Mouse (Mus musculus): ENCODE data around the gene Mfsd4b1.

- TF ChIP-seq ETS1 (IDR thresholded peaks at IDR 0.05; ENCODE audit: low read depth, low read length) (no peak), GABPA (IDR thresholded peaks at IDR 0.05; ENCODE audit: low read depth, low read length) (no peak), CTCF (IDR thresholded peaks at IDR 0.05 in 2 of 3, conservative IDR thresholded peaks at IDR 0.05 in 1 of 3; ENCODE audit: control insufficient read depth in 1 of 3, insufficient read depth in 1 of 3, low read depth in 2 of 3, low read length in 3 of 3, poor library complexity in 1 of 3, severe bottlenecking in 1 of 3) (no peak), NELFE (IDR thresholded peaks at IDR 0.05; ENCODE audit: low read depth, low read length) (no peak), ZC3H11A (IDR thresholded peaks at IDR 0.05; ENCODE audit: low read depth, low read length) (no peak)
Measured at GRCm38 (mm10) chr10:40068595-40068994, 43.5 kb upstream of the Mfsd4b1 start.
